Mouse (Mus musculus): ENCODE results near the gene Olfr1341. TPM values are rescaled to one million over a fixed set of nuclear protein-coding genes. Genes with fewer than 3 reads are reported as not detected.

Gene Olfr1341
- total and polyA plus RNA-seq, 2 experiments from 2014 or later = not detected

DNA sequence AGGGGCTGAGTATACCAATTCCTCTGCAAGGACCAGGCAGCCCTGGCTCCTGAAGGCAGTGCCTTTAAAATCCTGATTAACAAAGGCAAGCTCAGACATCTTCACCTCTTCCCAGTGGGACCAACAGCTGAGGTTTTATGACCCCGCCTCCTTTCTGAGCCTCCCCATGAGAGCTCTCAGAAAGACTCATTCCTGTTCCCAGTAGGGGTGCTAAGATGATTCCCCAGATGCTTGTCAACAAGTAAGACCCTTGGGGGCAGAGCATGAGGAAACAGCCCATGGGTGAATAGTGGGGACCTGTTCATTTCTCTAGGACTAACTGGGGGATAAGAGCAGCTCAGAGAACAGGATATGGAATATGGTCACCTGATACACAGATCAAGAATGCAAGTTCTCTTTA, 55.3 kb downstream of the Olfr1341 start, which contains the start of gene Olfr1338:
Gene Olfr1338 (minus strand): TSS at position 101 of the 400 bp plus-strand sequence.
- Histone ChIP-seq H3K4me1 (ENCODE audit: insufficient read depth, low read length) (no peaks in the 10 kb centered on the region), H3K9me3 (ENCODE audit: low read length) (no peaks in the 10 kb centered on the region), H3K27me3 (ENCODE audit: insufficient read depth, low read length) (no peaks in the 10 kb centered on the region), H3K4me3 (ENCODE audit: low read length) (no peak within 1 kb of the TSS), H3K9ac (replicated peaks; ENCODE audit: low read length) (no peak within 1 kb of the TSS), H3K27ac (no peak within 1 kb of the TSS), H3K36me3 (ENCODE audit: insufficient read depth, low read length) (no peaks in the 10 kb centered on the region), H3K4me2 (ENCODE audit: low read depth, low read length) (no peak within 1 kb of the TSS)
- DNase-seq (ENCODE audit: low spot score) (no peak), ATAC-seq (no peak)
- 78% methylated on average over 1 of the region's 1 CpGs for WGBS
- no peak for TF ChIP-seq CTCF (IDR thresholded peaks at IDR 0.05; ENCODE audit: low read depth)

Other genes starting within 250 kb of the Olfr1341 start
- not detected in 2 replicates for gene Mpl, start 246.0 kb upstream of the Olfr1341 start, total RNA-seq (2014; rRNA removed)
- gene Mpl, start 246.0 kb upstream of the Olfr1341 start, polyA plus RNA-seq (2015; fragmentation: Nextera tagmentation; extraction: Ambion mirVana) = 0.18 TPM in 1 of 2 replicates, not detected in the other
- 15.9 and 20.2 TPM in 2 replicates for gene Tie1, start 213.5 kb upstream of the Olfr1341 start, total RNA-seq (2014; rRNA removed)
- 10.5 and 11.6 TPM in 2 replicates for gene Tie1, start 213.5 kb upstream of the Olfr1341 start, polyA plus RNA-seq (2015; fragmentation: Nextera tagmentation; extraction: Ambion mirVana)
- not detected in 2 replicates for gene 2610528J11Rik, start 176.5 kb upstream of the Olfr1341 start, total RNA-seq (2014; rRNA removed)
- not detected in 2 replicates for gene 2610528J11Rik, start 176.5 kb upstream of the Olfr1341 start, polyA plus RNA-seq (2015; fragmentation: Nextera tagmentation; extraction: Ambion mirVana)
- gene Tmem125, start 159.5 kb upstream of the Olfr1341 start, total RNA-seq (2014; rRNA removed) = 0.90 and 4.8 TPM in 2 replicates
- gene Tmem125, start 159.5 kb upstream of the Olfr1341 start, polyA plus RNA-seq (2015; fragmentation: Nextera tagmentation; extraction: Ambion mirVana) = 0.64 and 0.83 TPM in 2 replicates
- 0.65 and 1.3 TPM in 2 replicates for gene Cfap57, start 82.7 kb upstream of the Olfr1341 start, total RNA-seq (2014; rRNA removed)
- 0.70 and 1.2 TPM in 2 replicates for gene Cfap57, start 82.7 kb upstream of the Olfr1341 start, polyA plus RNA-seq (2015; fragmentation: Nextera tagmentation; extraction: Ambion mirVana)
- gene Ebna1bp2, start 82.7 kb upstream of the Olfr1341 start, total RNA-seq (2014; rRNA removed) = 31.6 and 40.0 TPM in 2 replicates
- gene Ebna1bp2, start 82.7 kb upstream of the Olfr1341 start, polyA plus RNA-seq (2015; fragmentation: Nextera tagmentation; extraction: Ambion mirVana) = 85.4 and 98.5 TPM in 2 replicates
- not detected in 2 replicates for gene Olfr62, start 44.6 kb upstream of the Olfr1341 start, total RNA-seq (2014; rRNA removed)
- gene Olfr62, start 44.6 kb upstream of the Olfr1341 start, polyA plus RNA-seq (2015; fragmentation: Nextera tagmentation; extraction: Ambion mirVana) = not detected in 2 replicates
- gene Olfr1342, start 10.8 kb upstream of the Olfr1341 start, total RNA-seq (2014; rRNA removed) = not detected in 2 replicates
- gene Olfr1342, start 10.8 kb upstream of the Olfr1341 start, polyA plus RNA-seq (2015; fragmentation: Nextera tagmentation; extraction: Ambion mirVana) = 0.04 TPM in 1 of 2 replicates, not detected in the other
- gene Olfr1340, start 16.6 kb downstream of the Olfr1341 start, total RNA-seq (2014; rRNA removed) = not detected in 2 replicates
- not detected in 2 replicates for gene Olfr1340, start 16.6 kb downstream of the Olfr1341 start, polyA plus RNA-seq (2015; fragmentation: Nextera tagmentation; extraction: Ambion mirVana)
- not detected in 2 replicates for gene Olfr1339, start 28.7 kb downstream of the Olfr1341 start, total RNA-seq (2014; rRNA removed)
- gene Olfr1339, start 28.7 kb downstream of the Olfr1341 start, polyA plus RNA-seq (2015; fragmentation: Nextera tagmentation; extraction: Ambion mirVana) = not detected in 2 replicates
- gene Olfr1338, start 55.2 kb downstream of the Olfr1341 start, total RNA-seq (2014; rRNA removed) = not detected in 2 replicates
- not detected in 2 replicates for gene Olfr1338, start 55.2 kb downstream of the Olfr1341 start, polyA plus RNA-seq (2015; fragmentation: Nextera tagmentation; extraction: Ambion mirVana)
- gene Olfr1337, start 79.1 kb downstream of the Olfr1341 start, total RNA-seq (2014; rRNA removed) = not detected in 2 replicates
- gene Olfr1337, start 79.1 kb downstream of the Olfr1341 start, polyA plus RNA-seq (2015; fragmentation: Nextera tagmentation; extraction: Ambion mirVana) = not detected in 2 replicates
- not detected in 2 replicates for gene Olfr1335, start 106.4 kb downstream of the Olfr1341 start, total RNA-seq (2014; rRNA removed)
- not detected in 2 replicates for gene Olfr1335, start 106.4 kb downstream of the Olfr1341 start, polyA plus RNA-seq (2015; fragmentation: Nextera tagmentation; extraction: Ambion mirVana)
- gene Olfr1333, start 132.8 kb downstream of the Olfr1341 start, total RNA-seq (2014; rRNA removed) = not detected in 2 replicates
- not detected in 2 replicates for gene Olfr1333, start 132.8 kb downstream of the Olfr1341 start, polyA plus RNA-seq (2015; fragmentation: Nextera tagmentation; extraction: Ambion mirVana)
- gene Olfr1331, start 161.1 kb downstream of the Olfr1341 start, total RNA-seq (2014; rRNA removed) = not detected in 2 replicates
- not detected in 2 replicates for gene Olfr1331, start 161.1 kb downstream of the Olfr1341 start, polyA plus RNA-seq (2015; fragmentation: Nextera tagmentation; extraction: Ambion mirVana)
- not detected in 2 replicates for gene Olfr1330, start 185.1 kb downstream of the Olfr1341 start, total RNA-seq (2014; rRNA removed)
- gene Olfr1330, start 185.1 kb downstream of the Olfr1341 start, polyA plus RNA-seq (2015; fragmentation: Nextera tagmentation; extraction: Ambion mirVana) = not detected in 2 replicates
- not detected in 2 replicates for gene Olfr1329, start 213.9 kb downstream of the Olfr1341 start, total RNA-seq (2014; rRNA removed)
- not detected in 2 replicates for gene Olfr1329, start 213.9 kb downstream of the Olfr1341 start, polyA plus RNA-seq (2015; fragmentation: Nextera tagmentation; extraction: Ambion mirVana)
- gene Olfr1328, start 235.1 kb downstream of the Olfr1341 start, total RNA-seq (2014; rRNA removed) = not detected in 2 replicates
- not detected in 2 replicates for gene Olfr1328, start 235.1 kb downstream of the Olfr1341 start, polyA plus RNA-seq (2015; fragmentation: Nextera tagmentation; extraction: Ambion mirVana)